Comparison of ENCODE assay signal across 13 mouse cellular contexts in the genomic region with DNA sequence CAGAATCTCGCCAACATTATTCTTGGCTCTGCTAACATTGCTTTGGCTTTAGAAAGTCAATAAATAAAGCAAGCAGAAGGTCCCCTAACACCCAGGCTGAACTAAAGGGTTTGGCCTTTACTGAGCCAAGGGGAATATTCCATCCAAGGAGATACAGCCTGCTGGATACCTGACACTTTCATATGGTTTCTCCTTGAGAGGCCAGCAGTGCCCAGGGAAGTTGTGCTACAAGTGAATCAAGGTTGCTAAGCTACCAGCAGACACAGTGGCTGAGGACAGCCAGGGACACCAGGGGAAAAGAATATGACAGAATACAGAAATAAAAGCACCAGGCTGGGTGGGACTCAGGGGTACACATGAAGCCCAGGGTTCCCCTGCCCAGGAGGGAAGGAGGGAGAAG.
DNase-seq lines count a peak whose midpoint lies in the region; ATAC-seq and TF ChIP-seq lines count a peak whose summit lies in the region.
"Had no signal": no experiment of that assay in that cellular context is flagged by ENCODE, and none has a peak within 500 bp of the region (broad histone marks: within the 10 kb centered on the region; RNA-seq: fewer than 3 reads in every experiment).

No protein-coding gene starts in this region.

- no peak overlapping the region for H3K9ac ChIP-seq in lung, embryonic 15.5 days
- H3K9ac ChIP-seq in heart, embryonic 12.5 days: no peak overlapping the region
- no peak overlapping the region for H3K9ac ChIP-seq in stomach, postnatal 0 days (ENCODE audit: low read length)
- H3K9ac ChIP-seq: liver, postnatal 0 days had no signal

- H3K27ac ChIP-seq in gastrocnemius, adult 2 months: peak overlapping the region; percentile 88
- H3K27ac ChIP-seq in lung, embryonic 15.5 days: 0 out of 2 replicates have a peak overlapping the region, but pooled peaks have one; percentile 29
- peak overlapping the region; percentile 17 for H3K27ac ChIP-seq in heart, embryonic 12.5 days (ENCODE audit: poor library complexity, severe bottlenecking)
- H3K27ac ChIP-seq in stomach, postnatal 0 days (replicated peaks): peak overlapping the region; percentile 63; the same call in 1 of the 2 replicates

- no peak for TF ChIP-seq CTCF in gastrocnemius, adult 2 months (IDR thresholded peaks at IDR 0.05)
- no peak for TF ChIP-seq CTCF in stomach, postnatal 0 days (IDR thresholded peaks at IDR 0.05; ENCODE audit: low read depth)

- no peak overlapping the region for H3K4me2 ChIP-seq in lung, embryonic 15.5 days
- H3K4me2 ChIP-seq in heart, embryonic 12.5 days: no peak overlapping the region
- H3K4me2 ChIP-seq in stomach, postnatal 0 days (replicated peaks; ENCODE audit: low read depth): no peak overlapping the region

- peak; percentile 42 for DNase-seq in gastrocnemius, adult 2 months
- DNase-seq in gastrocnemius, postnatal 4 days (ENCODE audit: low spot score in 2 of 2): no peak
- no peak for DNase-seq in lung, postnatal 4 days
- DNase-seq in stomach, postnatal 0 days (ENCODE audit: low spot score): no peak
- no peak for DNase-seq in thymus, postnatal 10 days (ENCODE audit: low spot score in 2 of 2)
- no peak for DNase-seq in urinary bladder, adult 2 months (ENCODE audit: low spot score)
- DNase-seq: cerebellum, postnatal 25 days; kidney, adult 8-10 months; liver, postnatal 0 days; right cerebral cortex, postnatal 25 days; thymus, postnatal 36 days had no signal

- H3K9me3 ChIP-seq in lung, embryonic 15.5 days: no peaks in the 10 kb centered on the region
- H3K9me3 ChIP-seq in heart, embryonic 12.5 days (replicated peaks): 0 out of 2 replicates have a peak, but pooled peaks cover 5% of the 10 kb centered on the region
- no peaks in the 10 kb centered on the region for H3K9me3 ChIP-seq in stomach, postnatal 0 days (ENCODE audit: control insufficient read depth, low read length)

- 65% methylated on average over 1 of the region's 1 CpGs for WGBS in lung, embryonic 15.5 days
- WGBS in heart, embryonic 12.5 days: 69% methylated on average over 1 of the region's 1 CpGs
- 31% methylated on average over 1 of the region's 1 CpGs for WGBS in stomach, postnatal 0 days

- H3K27me3 ChIP-seq in lung, embryonic 15.5 days: no peaks in the 10 kb centered on the region
- no peaks in the 10 kb centered on the region for H3K27me3 ChIP-seq in heart, embryonic 12.5 days (replicated peaks)
- no peaks in the 10 kb centered on the region for H3K27me3 ChIP-seq in stomach, postnatal 0 days (ENCODE audit: control insufficient read depth, insufficient read depth, low read length)

- no peak for ATAC-seq in lung, embryonic 15.5 days (ENCODE audit: borderline replicate concordance, extremely low read depth, low FRiP score, low TSS enrichment)
- ATAC-seq in heart, embryonic 12.5 days (ENCODE audit: insufficient number of reproducible peaks, low FRiP score): no peak
- ATAC-seq in stomach, postnatal 0 days (ENCODE audit: low FRiP score, low TSS enrichment): no peak
- ATAC-seq: liver, postnatal 0 days had no signal

- TF ChIP-seq EP300 in stomach, postnatal 0 days (optimal IDR thresholded peaks at IDR 0.05): no peak

- peaks cover 45% of the 10 kb centered on the region for H3K4me1 ChIP-seq in lung, embryonic 15.5 days
- H3K4me1 ChIP-seq in heart, embryonic 12.5 days (replicated peaks): peaks cover 66% of the 10 kb centered on the region
- H3K4me1 ChIP-seq in stomach, postnatal 0 days (replicated peaks; ENCODE audit: control insufficient read depth, insufficient read depth): peaks cover 17% of the 10 kb centered on the region

- H3K36me3 ChIP-seq in lung, embryonic 15.5 days: no peaks in the 10 kb centered on the region
- H3K36me3 ChIP-seq in heart, embryonic 12.5 days: no peaks in the 10 kb centered on the region
- no peaks in the 10 kb centered on the region for H3K36me3 ChIP-seq in stomach, postnatal 0 days (ENCODE audit: control insufficient read depth, insufficient read depth, low read length)

- intact Hi-C loops in gastrocnemius, adult 2 months (cut with DNase I): no loop called here

- H3K4me3 ChIP-seq in gastrocnemius, adult 2 months: no peak overlapping the region; the same call in 1 of the 2 replicates
- no peak overlapping the region for H3K4me3 ChIP-seq in lung, embryonic 15.5 days
- H3K4me3 ChIP-seq in heart, embryonic 12.5 days: no peak overlapping the region
- H3K4me3 ChIP-seq in stomach, postnatal 0 days (ENCODE audit: low read depth, low read length): no peak overlapping the region

Comparison
In these comparisons a context has a peak if more than half of its experiments do, and no peak if none do; other contexts are left out.
1. H3K27ac ChIP-seq: peak in every context shown above with its lines; median percentile 88 in gastrocnemius, adult 2 months; 63 in stomach, postnatal 0 days; 29 in lung, embryonic 15.5 days; 17 in heart, embryonic 12.5 days.